Mouse (Mus musculus) lung, postnatal 0 days (tissue): ENCODE data around the gene Tctn1.

Experiments used
- CTCF ChIP-seq: IDR thresholded peaks from 2 replicates; pipeline ENCODE4 v1.5.1; 2016; ENCODE audit warnings: antibody characterized with exemption, mild to moderate bottlenecking
- EP300 ChIP-seq: IDR thresholded peaks from 2 replicates; pipeline ENCODE4 v1.6.1; 2016; ENCODE audit warnings: antibody characterized with exemption, mild to moderate bottlenecking, control low read depth

DNA sequence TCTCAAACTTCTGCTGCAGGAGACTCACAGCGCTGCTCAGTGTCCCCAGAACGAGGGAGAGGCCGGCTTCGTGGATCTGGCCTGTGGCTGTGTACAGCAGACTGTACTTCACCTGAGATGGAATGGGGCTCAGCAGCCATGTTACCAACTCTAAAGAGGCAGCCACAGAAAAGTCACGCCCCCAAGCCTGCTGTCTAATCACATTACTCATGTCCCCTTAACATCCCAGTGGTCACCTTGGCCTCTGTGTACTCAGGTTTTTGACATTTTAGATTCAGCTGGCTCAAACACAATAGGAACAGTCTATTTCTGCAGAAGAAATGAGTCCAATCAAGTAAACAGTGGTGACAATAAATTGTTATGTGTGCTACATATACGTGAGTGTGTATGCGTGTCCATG, 16.3 kb downstream of the Tctn1 start:
- no peak for TF ChIP-seq CTCF
- TF ChIP-seq EP300: no peak
